Mouse (Mus musculus) limb, embryonic 14.5 days (tissue): ENCODE results near the gene Syt15. TPM values are rescaled to one million over a fixed set of nuclear protein-coding genes. Genes with fewer than 3 reads are reported as not detected.

Experiments
- ATAC-seq: fragments of 200-750 bp; cut with Nextera tagmentation; 2 replicates; pipeline ENCODE4 v1.8.0; 2017; ENCODE audit warnings: low read depth, moderate number of reproducible peaks, moderate TSS enrichment; ENCODE audit not compliant: low FRiP score
- DNase-seq: peaks from one replicate; pipeline ENCODE4 v3.0.0-alpha.2; 2015; ENCODE audit warnings: low spot score
- H3K27ac ChIP-seq: fragments of 300-500 bp; sonication (generic); replicated peaks from 2 replicates; pipeline ENCODE4 v1.5.1; 2014; ENCODE audit warnings: low read depth, mild to moderate bottlenecking, low read length, moderate library complexity, mixed read lengths
- H3K27me3 ChIP-seq: fragments of 300-500 bp; sonication (generic); 2 replicates; pipeline ENCODE4 v1.6.1; 2014; ENCODE audit warnings: low read length, mixed read lengths; ENCODE audit not compliant: control insufficient read depth, insufficient read depth
- H3K36me3 ChIP-seq: fragments of 300-500 bp; sonication (generic); 2 replicates; pipeline ENCODE4 v1.6.1; 2014; ENCODE audit warnings: mild to moderate bottlenecking, low read length, moderate library complexity, mixed read lengths; ENCODE audit not compliant: control insufficient read depth, insufficient read depth
- H3K4me1 ChIP-seq: fragments of 300-500 bp; sonication (generic); 2 replicates; pipeline ENCODE4 v1.6.1; 2014; ENCODE audit warnings: antibody characterized with exemption, low read length, mixed read lengths; ENCODE audit not compliant: control insufficient read depth, insufficient read depth
- H3K4me2 ChIP-seq: fragments of 300-500 bp; sonication (generic); replicated peaks from 2 replicates; pipeline ENCODE4 v1.6.1; 2014; ENCODE audit warnings: low read depth, mild to moderate bottlenecking, low read length, moderate library complexity; ENCODE audit not compliant: severe bottlenecking
- H3K4me3 ChIP-seq: fragments of 300-500 bp; sonication (generic); replicated peaks from 2 replicates; pipeline ENCODE4 v1.5.1; 2014; ENCODE audit warnings: low read length
- H3K9ac ChIP-seq: fragments of 300-500 bp; sonication (generic); 2 replicates; pipeline ENCODE4 v1.6.1; 2014; ENCODE audit warnings: mild to moderate bottlenecking, low read depth, low read length, moderate library complexity; ENCODE audit not compliant: severe bottlenecking
- H3K9me3 ChIP-seq: fragments of 300-500 bp; sonication (generic); 2 replicates; pipeline ENCODE4 v1.6.1; 2016; ENCODE audit warnings: low read length; ENCODE audit not compliant: control insufficient read depth
- POLR2A ChIP-seq: fragments of 200-500 bp; IDR thresholded peaks from 2 replicates; pipeline ENCODE4 v1.8.0; 2012; ENCODE audit warnings: inconsistent platforms, mild to moderate bottlenecking, moderate library complexity, borderline replicate concordance; ENCODE audit not compliant: insufficient read depth, insufficient read length; ENCODE audit errors: extremely low read depth
- WGBS: fragments of 180-500 bp; shearing (Covaris S2); extraction: QIAGEN DNeasy Blood & Tissue Kit; methylation state at CpG from one replicate; pipeline ENCODE4 v1.1.7; 2014; 5-methylcytosine and 5-hydroxymethylcytosine counted together
- polyA plus RNA-seq, 2 experiments: library from polyadenylated mRNA; depleted of rRNA in 1 of 2; stranded (reverse) in 1 of 2; unstranded in 1 of 2; fragments of >200 nt; fragmentation: Nextera tagmentation in 1 of 2; extraction: Ambion mirVana in 1 of 2; gene quantifications; 2 replicates each; pipeline versions ENCODE4 v1.2.1 to v1.2.3; 2012 to 2014

The Syt15 gene
- polyA plus RNA-seq, 2 experiments, result 0.51 to 0.83 TPM

- no peak for TF ChIP-seq POLR2A
- H3K4me2 ChIP-seq, result no peak overlapping the region
- H3K9ac ChIP-seq, result no peak overlapping the region
- DNase-seq, result no peak
- H3K4me3 ChIP-seq, result no peak overlapping the region
- no peak for ATAC-seq
- no peaks in the 10 kb centered on the region for H3K36me3 ChIP-seq
- no peaks in the 10 kb centered on the region for H3K27me3 ChIP-seq
- WGBS, result 56% methylated on average over 4 of the region's 4 CpGs
- H3K4me1 ChIP-seq, result peaks cover 4% of the 10 kb centered on the region; the same call in 1 of the 2 replicates
- H3K27ac ChIP-seq, result no peak overlapping the region
- no peaks in the 10 kb centered on the region; the same call in 1 of the 2 replicates for H3K9me3 ChIP-seq
Measured at GRCm38 (mm10) chr14:34233846-34234245, 14.5 kb downstream of the Syt15 start.

DNA sequence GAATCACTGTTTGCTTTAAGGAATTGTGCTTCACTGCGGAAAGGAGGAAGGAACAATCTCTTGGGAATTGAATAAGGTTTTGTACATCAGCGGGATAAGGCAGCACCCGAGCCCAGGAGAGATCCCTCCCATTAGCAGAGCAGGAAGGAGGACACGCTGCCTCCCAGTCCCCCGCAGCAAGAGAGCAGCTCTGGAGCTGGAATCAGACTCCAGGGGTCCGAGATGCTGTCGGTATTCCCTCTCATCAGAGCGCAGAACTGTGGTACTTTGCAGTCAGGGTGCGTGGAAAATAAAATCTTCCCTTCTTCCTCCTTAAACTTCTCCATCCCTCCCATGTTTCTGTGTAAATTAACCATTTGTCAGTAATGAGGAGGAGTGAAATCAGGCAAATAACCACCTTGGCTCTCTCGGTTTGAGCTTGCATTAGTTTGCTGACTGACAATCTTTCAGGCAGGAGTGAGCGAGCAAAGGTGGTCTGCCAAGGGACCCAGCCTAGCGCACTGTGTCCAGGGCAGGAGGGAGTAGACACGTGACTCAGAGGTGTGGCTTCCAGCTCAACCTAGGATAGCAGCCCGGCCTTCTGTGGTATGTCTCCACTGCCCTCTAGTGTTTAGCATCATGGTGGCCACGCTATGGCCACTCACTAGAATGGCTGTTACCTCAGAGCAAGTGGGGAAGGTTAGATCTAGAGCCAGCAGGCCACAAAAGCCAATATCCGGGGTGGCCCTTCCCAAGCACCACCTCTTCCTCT lies 15.4 kb downstream of the Syt15 start:
- TF ChIP-seq POLR2A, result no peak
- H3K9me3 ChIP-seq, result no peaks in the 10 kb centered on the region; the same call in 1 of the 2 replicates
- H3K27me3 ChIP-seq, result no peaks in the 10 kb centered on the region
- H3K36me3 ChIP-seq, result no peaks in the 10 kb centered on the region
- peak; percentile 81 for DNase-seq
- 7% methylated on average over 16 of the region's 16 CpGs for WGBS
- peaks cover 4% of the 10 kb centered on the region; the same call in 1 of the 2 replicates for H3K4me1 ChIP-seq
- H3K27ac ChIP-seq, result no peak overlapping the region
- H3K4me3 ChIP-seq, result peak overlapping the region; percentile 22
- H3K4me2 ChIP-seq, result peak overlapping the region; percentile 55
- H3K9ac ChIP-seq, result peak overlapping the region; percentile 0; the same call in 1 of the 2 replicates
- ATAC-seq, result peak; percentile 94

DNA sequence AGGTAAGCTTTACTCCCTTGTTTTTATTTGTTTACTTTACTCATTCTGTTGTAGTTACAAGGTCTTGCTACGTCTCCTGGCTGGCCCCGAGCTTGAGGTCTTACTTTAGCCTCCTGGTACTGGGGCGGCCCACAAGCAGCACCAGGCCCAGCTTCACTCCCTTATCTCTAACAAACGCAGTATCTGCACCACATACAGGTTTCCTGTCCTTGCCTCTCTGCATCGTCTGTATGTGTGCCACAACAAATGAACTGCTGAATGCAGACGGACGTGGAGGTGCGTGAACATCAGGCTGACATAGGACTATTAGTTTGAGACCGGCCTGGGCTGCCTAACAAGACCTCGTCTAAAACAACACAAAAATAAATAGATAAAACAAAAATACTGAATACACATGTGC lies 20.9 kb downstream of the Syt15 start:
- Histone ChIP-seq H3K4me2 (no peak overlapping the region), H3K9me3 (no peaks in the 10 kb centered on the region), H3K9ac (no peak overlapping the region), H3K4me1 (no peaks in the 10 kb centered on the region), H3K27ac (no peak overlapping the region), H3K36me3 (no peaks in the 10 kb centered on the region; the same call in 1 of the 2 replicates), H3K4me3 (no peak overlapping the region), H3K27me3 (no peaks in the 10 kb centered on the region)
- WGBS, result 79% methylated on average over 10 of the region's 10 CpGs
- ATAC-seq, result no peak
- no peak for DNase-seq
- no peak for TF ChIP-seq POLR2A

- no peaks in the 10 kb centered on the region for H3K9me3 ChIP-seq
- no peak for ATAC-seq
- WGBS, result 81% methylated on average over 6 of the region's 6 CpGs
Measured at GRCm38 (mm10) chr14:34240676-34241075, 21.3 kb downstream of the Syt15 start.

GRCm38 (mm10) chr14:34252470-34253145 lies 33.2 kb downstream of the Syt15 start:
- Histone ChIP-seq H3K36me3 (no peaks in the 10 kb centered on the region), H3K4me2 (no peak overlapping the region), H3K9ac (no peak overlapping the region), H3K9me3 (no peaks in the 10 kb centered on the region), H3K4me3 (no peak overlapping the region), H3K27ac (no peak overlapping the region), H3K27me3 (no peaks in the 10 kb centered on the region), H3K4me1 (no peaks in the 10 kb centered on the region)
- WGBS, result 51% methylated on average over 6 of the region's 6 CpGs
- ATAC-seq (no peak), DNase-seq (no peak)
- TF ChIP-seq POLR2A, result no peak

More at GRCm38 (mm10) chr14:34240676-34241075, 21.3 kb downstream of the Syt15 start:
- H3K27ac ChIP-seq, result no peak overlapping the region
- no peaks in the 10 kb centered on the region for H3K4me1 ChIP-seq
- no peaks in the 10 kb centered on the region; the same call in 1 of the 2 replicates for H3K36me3 ChIP-seq
- TF ChIP-seq POLR2A, result no peak
- no peak overlapping the region for H3K9ac ChIP-seq
- no peaks in the 10 kb centered on the region for H3K27me3 ChIP-seq
- no peak overlapping the region for H3K4me3 ChIP-seq
- DNase-seq, result no peak
- no peak overlapping the region for H3K4me2 ChIP-seq
